Mouse (Mus musculus): ENCODE results near the gene Med20. TPM values are rescaled to one million over a fixed set of nuclear protein-coding genes. Genes with fewer than 3 reads are reported as not detected.

Gene Med20
- polyA plus RNA-seq, 1 experiment from 2014 or later, result 48.0 TPM

DNA sequence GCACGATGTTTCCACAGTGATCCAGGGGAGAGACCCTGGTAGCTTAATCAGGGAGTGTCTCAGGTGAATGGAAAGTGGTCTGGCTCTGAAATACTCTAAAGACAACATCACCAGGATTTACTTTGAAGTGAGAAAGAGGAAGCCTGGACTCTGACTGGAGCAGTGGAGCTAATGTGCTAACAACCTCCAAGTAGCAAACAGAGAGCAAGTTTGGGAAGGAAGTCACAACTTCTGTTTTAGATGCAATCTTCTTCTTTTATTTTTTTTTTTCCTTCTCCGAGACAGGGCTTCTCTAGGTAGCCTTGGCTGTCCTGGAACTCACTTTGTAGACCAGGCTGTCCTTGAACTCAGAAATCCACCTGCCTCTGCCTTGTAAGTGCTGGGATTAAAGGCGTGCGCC lies 2.2 kb upstream of the Med20 start:
- Histone ChIP-seq H3K4me3 (ENCODE audit: low read depth, low read length) (no peak overlapping the region), H3K9ac (replicated peaks; ENCODE audit: low read length) (no peak overlapping the region), H3K36me3 (replicated peaks; ENCODE audit: control insufficient read depth, insufficient read depth, low read depth, low read length) (peaks cover 4% of the 10 kb centered on the region; the same call in 1 of the 2 replicates), H3K9me3 (replicated peaks; ENCODE audit: control insufficient read depth, low read length) (no peaks in the 10 kb centered on the region), H3K4me2 (ENCODE audit: low read depth, low read length) (no peak overlapping the region), H3K27ac (replicated peaks; ENCODE audit: low read depth, low read length) (no peak overlapping the region), H3K4me1 (ENCODE audit: control insufficient read depth, insufficient read depth, low read length) (no peaks in the 10 kb centered on the region), H3K27me3 (ENCODE audit: control insufficient read depth, insufficient read depth, low read length) (no peaks in the 10 kb centered on the region)
- no peak for DNase-seq (ENCODE audit: low spot score)
- 98% methylated on average over 4 of the region's 4 CpGs for WGBS
- ATAC-seq (replicated peaks; ENCODE audit: insufficient number of reproducible peaks, low FRiP score, low TSS enrichment, low read depth), result no peak

DNA sequence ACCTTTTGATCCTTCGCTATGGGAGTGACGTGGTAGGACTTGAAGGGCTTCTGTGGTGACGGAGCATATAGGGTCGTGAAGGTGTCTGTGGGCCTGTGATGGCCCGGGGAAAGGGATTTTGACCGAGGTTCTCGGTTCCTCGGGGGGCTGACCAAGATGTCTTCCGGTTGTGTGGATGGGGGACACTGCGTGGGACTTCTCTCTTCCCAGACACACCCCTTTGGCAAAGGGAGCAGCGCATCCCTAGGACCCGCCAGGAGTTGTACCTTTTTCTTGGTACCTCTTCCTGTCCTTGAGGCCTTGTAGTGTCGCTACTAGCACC lies 240 bp downstream of the Med20 start:
- ATAC-seq (replicated peaks; ENCODE audit: insufficient number of reproducible peaks, low FRiP score, low TSS enrichment, low read depth) (peak; percentile 19; the same call in 1 of the 2 replicates), DNase-seq (ENCODE audit: low spot score) (no peak)
- Histone ChIP-seq H3K9ac (replicated peaks; ENCODE audit: low read length) (peak overlapping the region; percentile 76), H3K9me3 (replicated peaks; ENCODE audit: control insufficient read depth, low read length) (no peaks in the 10 kb centered on the region), H3K4me1 (ENCODE audit: control insufficient read depth, insufficient read depth, low read length) (no peaks in the 10 kb centered on the region), H3K27me3 (ENCODE audit: control insufficient read depth, insufficient read depth, low read length) (no peaks in the 10 kb centered on the region), H3K4me2 (ENCODE audit: low read depth, low read length) (peak overlapping the region; percentile 72), H3K27ac (replicated peaks; ENCODE audit: low read depth, low read length) (no peak overlapping the region), H3K36me3 (replicated peaks; ENCODE audit: control insufficient read depth, insufficient read depth, low read depth, low read length) (peaks cover 2% of the 10 kb centered on the region), H3K4me3 (ENCODE audit: low read depth, low read length) (peak overlapping the region; percentile 78)
- under 1% methylated on average over 13 of the region's 13 CpGs for WGBS

DNA sequence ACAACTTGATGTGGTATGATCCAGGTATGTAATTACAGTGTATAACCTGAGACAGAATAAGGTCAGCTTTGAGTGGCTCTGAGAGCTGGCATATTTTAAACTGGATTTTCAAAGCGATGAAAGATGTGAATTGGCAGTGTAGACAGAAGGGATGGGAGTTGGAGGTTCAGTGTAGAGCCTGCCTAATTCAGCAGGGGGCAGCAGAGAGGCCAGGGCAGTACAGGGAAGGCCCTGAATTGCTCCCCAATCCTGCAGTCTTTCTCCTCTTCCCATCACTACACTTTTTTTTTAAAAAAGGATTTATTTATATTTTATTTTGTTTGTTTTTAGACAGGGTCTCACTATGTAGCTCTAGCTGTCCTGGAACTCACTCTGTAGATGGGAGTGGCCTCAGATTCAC lies 2.6 kb downstream of the Med20 start:
- 90% methylated on average over 1 of the region's 1 CpGs for WGBS
- Histone ChIP-seq H3K4me1 (ENCODE audit: control insufficient read depth, insufficient read depth, low read length) (no peaks in the 10 kb centered on the region), H3K9me3 (replicated peaks; ENCODE audit: control insufficient read depth, low read length) (no peaks in the 10 kb centered on the region), H3K4me3 (ENCODE audit: low read depth, low read length) (no peak overlapping the region), H3K4me2 (ENCODE audit: low read depth, low read length) (no peak overlapping the region), H3K27ac (replicated peaks; ENCODE audit: low read depth, low read length) (no peak overlapping the region), H3K36me3 (replicated peaks; ENCODE audit: control insufficient read depth, insufficient read depth, low read depth, low read length) (peaks cover 2% of the 10 kb centered on the region), H3K9ac (replicated peaks; ENCODE audit: low read length) (no peak overlapping the region), H3K27me3 (ENCODE audit: control insufficient read depth, insufficient read depth, low read length) (no peaks in the 10 kb centered on the region)
- DNase-seq (ENCODE audit: low spot score) (no peak), ATAC-seq (replicated peaks; ENCODE audit: insufficient number of reproducible peaks, low FRiP score, low TSS enrichment, low read depth) (no peak)

DNA sequence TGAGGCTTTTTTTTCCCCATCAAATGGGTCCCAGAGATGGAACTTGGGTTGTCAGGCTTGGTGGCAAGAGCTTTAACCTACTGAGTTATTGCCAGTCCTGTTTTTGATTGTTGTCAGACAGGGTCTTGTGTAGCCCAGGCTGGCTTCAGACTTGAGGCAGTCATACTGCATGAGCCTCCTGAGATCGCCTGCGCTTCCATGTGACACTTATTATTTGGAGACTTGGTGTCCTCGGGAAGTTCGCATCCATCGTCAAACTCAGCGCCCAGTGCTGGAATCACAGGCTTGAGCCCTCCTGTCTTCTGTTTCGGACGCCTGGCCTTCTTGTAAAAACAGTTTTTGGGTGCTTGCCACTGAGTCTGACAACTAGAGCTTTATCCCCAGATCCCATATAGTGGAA lies 4.7 kb downstream of the Med20 start:
- H3K4me1 ChIP-seq (ENCODE audit: control insufficient read depth, insufficient read depth, low read length), result no peaks in the 10 kb centered on the region
- DNase-seq (ENCODE audit: low spot score), result no peak
- H3K4me2 ChIP-seq (ENCODE audit: low read depth, low read length), result no peak overlapping the region
- peaks cover 2% of the 10 kb centered on the region for H3K36me3 ChIP-seq (replicated peaks; ENCODE audit: control insufficient read depth, insufficient read depth, low read depth, low read length)
- no peaks in the 10 kb centered on the region for H3K9me3 ChIP-seq (replicated peaks; ENCODE audit: control insufficient read depth, low read length)
- no peak overlapping the region for H3K9ac ChIP-seq (replicated peaks; ENCODE audit: low read length)
- H3K27me3 ChIP-seq (ENCODE audit: control insufficient read depth, insufficient read depth, low read length), result no peaks in the 10 kb centered on the region
- H3K4me3 ChIP-seq (ENCODE audit: low read depth, low read length), result no peak overlapping the region
- whole genome bisulfite sequencing, result 97% methylated on average over 8 of the region's 8 CpGs
- ATAC-seq (replicated peaks; ENCODE audit: insufficient number of reproducible peaks, low FRiP score, low TSS enrichment, low read depth), result no peak
- H3K27ac ChIP-seq (replicated peaks; ENCODE audit: low read depth, low read length), result no peak overlapping the region

DNA sequence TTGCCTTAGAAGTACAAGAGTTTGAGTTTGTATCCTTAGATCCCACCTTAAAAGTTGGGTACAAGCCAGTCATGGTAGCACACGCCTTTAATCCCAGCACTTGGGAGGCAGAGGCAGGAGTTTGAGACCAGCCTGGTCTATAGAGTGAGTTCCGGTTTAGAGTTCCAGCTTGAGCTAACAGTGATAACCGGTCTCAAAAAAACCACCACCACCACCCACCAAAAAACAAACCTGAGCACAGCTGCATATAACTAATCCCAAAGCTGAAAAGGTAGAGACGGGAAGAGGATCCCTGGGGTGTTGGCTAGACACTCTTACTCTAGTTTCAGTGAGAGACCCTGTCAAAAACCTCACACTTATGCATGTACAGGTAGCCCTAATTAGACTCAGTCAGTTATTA lies 5.3 kb downstream of the Med20 start:
- no peak for ATAC-seq (replicated peaks; ENCODE audit: insufficient number of reproducible peaks, low FRiP score, low TSS enrichment, low read depth)
- no peaks in the 10 kb centered on the region for H3K27me3 ChIP-seq (ENCODE audit: control insufficient read depth, insufficient read depth, low read length)
- no peak overlapping the region for H3K4me3 ChIP-seq (ENCODE audit: low read depth, low read length)
- H3K9me3 ChIP-seq (replicated peaks; ENCODE audit: control insufficient read depth, low read length), result no peaks in the 10 kb centered on the region
- no peak overlapping the region for H3K4me2 ChIP-seq (ENCODE audit: low read depth, low read length)
- DNase-seq (ENCODE audit: low spot score), result no peak
- H3K4me1 ChIP-seq (ENCODE audit: control insufficient read depth, insufficient read depth, low read length), result no peaks in the 10 kb centered on the region
- WGBS, result 92% methylated on average over 4 of the region's 4 CpGs
- H3K27ac ChIP-seq (replicated peaks; ENCODE audit: low read depth, low read length), result no peak overlapping the region
- peaks cover 2% of the 10 kb centered on the region for H3K36me3 ChIP-seq (replicated peaks; ENCODE audit: control insufficient read depth, insufficient read depth, low read depth, low read length)
- H3K9ac ChIP-seq (replicated peaks; ENCODE audit: low read length), result no peak overlapping the region

DNA sequence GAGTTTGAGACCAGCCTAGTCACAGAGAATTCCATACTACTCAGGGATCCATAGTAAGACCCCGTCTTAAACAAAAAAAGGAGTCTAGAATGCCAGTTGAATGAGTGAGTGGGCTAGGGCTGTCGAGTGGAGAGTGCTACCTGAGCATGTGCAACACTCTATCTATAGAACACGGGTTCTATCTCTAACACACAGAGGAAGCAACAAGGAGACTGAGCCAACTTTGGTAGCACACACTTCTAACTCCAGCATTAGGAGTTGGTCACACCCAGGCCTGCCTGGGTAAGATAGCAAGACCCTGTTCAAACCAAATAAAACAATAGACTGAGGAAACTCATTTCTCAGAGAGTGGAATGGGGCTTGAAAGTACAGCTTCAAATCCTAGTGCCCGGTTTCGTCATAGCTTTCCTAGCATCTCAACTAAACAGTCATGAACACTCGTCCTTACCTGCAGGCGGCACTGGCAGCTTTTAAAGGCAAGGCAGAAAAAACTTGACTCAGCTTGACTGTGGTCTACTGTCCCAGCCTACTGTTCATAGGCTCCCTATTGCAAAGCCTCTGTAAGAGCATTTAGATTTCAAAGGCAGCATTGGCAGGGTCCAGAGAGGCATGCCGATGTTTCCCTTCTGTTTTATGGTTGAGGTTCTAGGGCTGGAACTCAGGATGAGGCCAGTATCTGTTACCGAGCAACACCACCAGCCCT lies 6.4 kb downstream of the Med20 start:
- 89% methylated on average over 9 of the region's 9 CpGs for WGBS
- Histone ChIP-seq H3K27ac (replicated peaks; ENCODE audit: low read depth, low read length) (no peak overlapping the region), H3K36me3 (replicated peaks; ENCODE audit: control insufficient read depth, insufficient read depth, low read depth, low read length) (peaks cover 2% of the 10 kb centered on the region), H3K9ac (replicated peaks; ENCODE audit: low read length) (no peak overlapping the region), H3K4me3 (ENCODE audit: low read depth, low read length) (no peak overlapping the region), H3K27me3 (ENCODE audit: control insufficient read depth, insufficient read depth, low read length) (no peaks in the 10 kb centered on the region), H3K4me2 (ENCODE audit: low read depth, low read length) (no peak overlapping the region), H3K9me3 (replicated peaks; ENCODE audit: control insufficient read depth, low read length) (no peaks in the 10 kb centered on the region), H3K4me1 (ENCODE audit: control insufficient read depth, insufficient read depth, low read length) (no peaks in the 10 kb centered on the region)
- no peak for DNase-seq (ENCODE audit: low spot score)
- ATAC-seq (replicated peaks; ENCODE audit: insufficient number of reproducible peaks, low FRiP score, low TSS enrichment, low read depth), result no peak

DNA sequence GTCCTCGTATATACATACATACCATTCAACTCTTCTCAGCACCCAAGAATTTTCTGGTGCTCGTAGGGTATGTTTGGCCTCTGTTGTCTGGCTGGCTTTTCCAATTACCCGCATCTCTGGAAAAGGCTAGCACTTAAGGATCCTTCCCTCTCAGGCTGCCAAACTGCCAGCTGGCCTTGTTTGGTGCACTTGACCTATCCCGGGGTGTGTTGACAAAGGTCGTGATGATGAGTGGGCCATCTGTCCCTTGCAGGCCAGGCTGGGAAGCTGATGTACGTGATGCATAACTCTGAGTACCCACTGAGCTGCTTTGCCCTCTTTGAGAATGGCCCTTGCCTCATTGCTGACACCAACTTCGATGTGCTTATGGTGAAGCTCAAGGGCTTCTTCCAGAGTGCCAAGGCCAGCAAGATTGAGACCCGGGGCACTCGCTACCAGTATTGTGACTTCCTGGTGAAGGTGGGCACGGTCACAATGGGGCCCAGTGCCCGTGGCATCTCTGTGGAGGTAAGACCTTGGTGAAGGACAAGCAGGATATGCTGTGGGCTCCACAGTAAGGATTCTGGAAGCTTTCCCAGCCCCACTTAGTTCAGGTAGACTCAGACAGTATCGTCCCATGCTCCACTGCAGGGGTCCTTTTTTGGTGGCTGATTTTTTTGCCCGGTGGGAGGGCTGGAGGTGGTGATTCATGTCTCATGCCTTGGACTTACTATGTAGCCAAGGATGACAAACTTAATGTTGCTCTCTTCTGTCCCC lies 7.4 kb downstream of the Med20 start:
- no peak overlapping the region for H3K4me3 ChIP-seq (ENCODE audit: low read depth, low read length)
- H3K4me1 ChIP-seq (ENCODE audit: control insufficient read depth, insufficient read depth, low read length), result no peaks in the 10 kb centered on the region
- no peaks in the 10 kb centered on the region for H3K27me3 ChIP-seq (ENCODE audit: control insufficient read depth, insufficient read depth, low read length)
- peaks cover 2% of the 10 kb centered on the region for H3K36me3 ChIP-seq (replicated peaks; ENCODE audit: control insufficient read depth, insufficient read depth, low read depth, low read length)
- H3K27ac ChIP-seq (replicated peaks; ENCODE audit: low read depth, low read length), result no peak overlapping the region
- H3K9me3 ChIP-seq (replicated peaks; ENCODE audit: control insufficient read depth, low read length), result no peaks in the 10 kb centered on the region
- WGBS, result 90% methylated on average over 13 of the region's 13 CpGs
- ATAC-seq (replicated peaks; ENCODE audit: insufficient number of reproducible peaks, low FRiP score, low TSS enrichment, low read depth) (no peak), DNase-seq (ENCODE audit: low spot score) (no peak)
- no peak overlapping the region for H3K4me2 ChIP-seq (ENCODE audit: low read depth, low read length)
- H3K9ac ChIP-seq (replicated peaks; ENCODE audit: low read length), result no peak overlapping the region

DNA sequence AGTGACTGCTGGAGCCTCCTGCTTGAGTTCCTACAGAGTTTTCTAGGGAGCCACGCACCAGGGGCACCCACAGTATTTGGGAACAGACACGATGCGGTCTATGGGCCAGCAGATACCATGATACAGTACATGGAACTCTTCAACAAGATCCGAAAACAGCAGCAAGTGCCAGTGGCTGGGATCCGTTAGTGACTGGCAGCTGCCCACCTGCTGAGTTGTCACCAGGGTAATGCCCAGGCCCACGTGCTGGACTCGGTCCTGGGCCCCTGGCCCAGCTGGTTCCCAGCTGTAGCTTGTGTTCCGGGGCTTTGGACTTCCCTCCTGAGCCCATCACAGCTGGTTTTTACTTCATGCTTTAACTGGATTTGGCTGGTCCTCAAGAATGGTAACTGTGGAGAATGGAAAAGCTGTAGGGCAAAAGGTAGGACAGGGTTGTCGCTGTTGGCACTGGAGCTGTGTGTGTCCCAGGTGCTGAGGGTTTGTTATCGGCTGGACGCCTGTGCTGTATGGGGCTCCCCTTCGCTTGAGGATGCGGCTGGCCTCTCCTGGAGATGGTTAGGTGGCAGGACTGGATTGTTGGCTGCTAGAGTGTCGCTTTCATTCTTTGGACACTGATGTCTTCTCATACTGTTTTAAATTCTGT lies 11.7 kb downstream of the Med20 start:
- Histone ChIP-seq H3K9ac (replicated peaks; ENCODE audit: low read length) (no peak overlapping the region), H3K27me3 (ENCODE audit: control insufficient read depth, insufficient read depth, low read length) (no peaks in the 10 kb centered on the region), H3K4me3 (ENCODE audit: low read depth, low read length) (no peak overlapping the region), H3K27ac (replicated peaks; ENCODE audit: low read depth, low read length) (no peak overlapping the region), H3K9me3 (replicated peaks; ENCODE audit: control insufficient read depth, low read length) (no peaks in the 10 kb centered on the region), H3K4me2 (ENCODE audit: low read depth, low read length) (no peak overlapping the region), H3K4me1 (ENCODE audit: control insufficient read depth, insufficient read depth, low read length) (no peaks in the 10 kb centered on the region), H3K36me3 (replicated peaks; ENCODE audit: control insufficient read depth, insufficient read depth, low read depth, low read length) (peaks cover 5% of the 10 kb centered on the region)
- no peak for DNase-seq (ENCODE audit: low spot score)
- no peak for ATAC-seq (replicated peaks; ENCODE audit: insufficient number of reproducible peaks, low FRiP score, low TSS enrichment, low read depth)
- 92% methylated on average over 14 of the region's 14 CpGs for WGBS
